Mouse (Mus musculus): ENCODE data around the gene Hivep1. TPM values are rescaled to one million over a fixed set of nuclear protein-coding genes. Genes with fewer than 3 reads are reported as not detected.

The Hivep1 gene
- total and polyA plus RNA-seq, 3 experiments, result 7.5 to 53.3 (median 24.9) TPM

- in situ Hi-C loops (cut with MboI; ENCODE audit: low pct_ligation_motif_present, low pct_unique_long_range_greater_than_20kb, low sequenced_read_pairs), result loop anchor here (10.0 kb wide), 1 partner anchor 95 kb away; no protein-coding TSS in a partner anchor
- Histone ChIP-seq H3K9me3 (replicated peaks; ENCODE audit: low read length) (no peaks in the 10 kb centered on the region), H3K4me1 (ENCODE audit: control insufficient read depth in 1 of 2, insufficient read depth in 2 of 2) (peaks cover 8 to 23% of the 10 kb centered on the region in 2 experiments), H3K27me3 (replicated peaks) (no peaks in the 10 kb centered on the region), H3K36me3 (replicated peaks in 1 of 2; ENCODE audit: control insufficient read depth in 1 of 2, insufficient read depth in 1 of 2, low read length in 1 of 2) (peaks cover 7 to 8% of the 10 kb centered on the region in 2 experiments), H3K9ac (ENCODE audit: insufficient read depth, low read depth) (peak overlapping the region; percentile 94), H3K79me2 (replicated peaks; ENCODE audit: control insufficient read depth, extremely low read depth, insufficient read depth, poor library complexity, severe bottlenecking) (peaks cover 26% of the 10 kb centered on the region), H3K27ac (ENCODE audit: insufficient read depth, low read depth) (no peak overlapping the region), H3K4me2 (ENCODE audit: insufficient read depth, low read depth, poor library complexity, severe bottlenecking) (peak overlapping the region; percentile 98; the same call in 1 of the 2 replicates), H3K4me3 (replicated peaks in 1 of 3; ENCODE audit: low read depth in 2 of 3, low read length in 2 of 3, poor library complexity in 1 of 3) (peak overlapping the region; percentile 61 to 93 (median 77))
- peak; percentile 37 for DNase-seq (ENCODE audit: extremely low read depth)
- TF ChIP-seq HCFC1 (IDR thresholded peaks at IDR 0.05; ENCODE audit: low read depth, low read length), result no peak
- TF ChIP-seq CHD1 (IDR thresholded peaks at IDR 0.05; ENCODE audit: low read depth, low read length), result peak; percentile 94; the same call in 1 of the 2 replicates
- no peak for TF ChIP-seq MXI1 (IDR thresholded peaks at IDR 0.05; ENCODE audit: low read depth, low read length)
- TF ChIP-seq CHD2 (IDR thresholded peaks at IDR 0.05; ENCODE audit: low read length), result 0 out of 2 replicates have a peak, but pooled peaks have one; percentile 26
- TF ChIP-seq E2F4 (IDR thresholded peaks at IDR 0.05; ENCODE audit: insufficient replicate concordance, low read depth, low read length), result no peak
- TF ChIP-seq ZNF384 (IDR thresholded peaks at IDR 0.05; ENCODE audit: low read depth, low read length), result no peak
- peak; percentile 28; the same call in 1 of the 2 replicates for TF ChIP-seq EP300 (IDR thresholded peaks at IDR 0.05; ENCODE audit: low read length)
- TF ChIP-seq SIN3A (IDR thresholded peaks at IDR 0.05; ENCODE audit: low read length), result no peak
- 0 out of 2 replicates have a peak, but pooled peaks have one; percentile 0 for TF ChIP-seq POLR2A (IDR thresholded peaks at IDR 0.05; ENCODE audit: low read depth, low read length)
- dilution Hi-C loops (cut with MboI; ENCODE audit: extremely low pct_ligation_motif_present, extremely low pct_unique_long_range_greater_than_20kb, low sequenced_read_pairs), result no loop called here
Measured at GRCm38 (mm10) chr13:42050160-42050559, 1.7 kb upstream of the Hivep1 start.

- H3K9ac ChIP-seq (ENCODE audit: insufficient read depth, low read depth), result peak overlapping the region; percentile 94
- dilution Hi-C loops (cut with MboI; ENCODE audit: extremely low pct_ligation_motif_present, extremely low pct_unique_long_range_greater_than_20kb, low sequenced_read_pairs), result no loop called here
- peak overlapping the region; percentile 47 to 77 (median 61) for H3K4me3 ChIP-seq (replicated peaks in 1 of 3; ENCODE audit: low read depth in 2 of 3, low read length in 2 of 3, poor library complexity in 1 of 3)
Measured at GRCm38 (mm10) chr13:42050880-42051201, 980 bp upstream of the Hivep1 start.

More at GRCm38 (mm10) chr13:42050880-42051201, 980 bp upstream of the Hivep1 start:
- TF ChIP-seq CHD1 (IDR thresholded peaks at IDR 0.05; ENCODE audit: low read depth, low read length), result peak; percentile 91
- no peak for TF ChIP-seq EP300 (IDR thresholded peaks at IDR 0.05; ENCODE audit: low read length)
- no peak for TF ChIP-seq MAFK (IDR thresholded peaks at IDR 0.05; ENCODE audit: insufficient replicate concordance, low read length)
- no peak for TF ChIP-seq MEF2A (IDR thresholded peaks at IDR 0.05; ENCODE audit: borderline replicate concordance, low read depth, low read length)
- no peak for TF ChIP-seq SMC3 (IDR thresholded peaks at IDR 0.05; ENCODE audit: low read depth, low read length)
- TF ChIP-seq USF2 (conservative IDR thresholded peaks at IDR 0.05; ENCODE audit: low read depth, low read length), result no peak
- TF ChIP-seq CTCF (conservative IDR thresholded peaks at IDR 0.05 in 1 of 2, IDR thresholded peaks at IDR 0.05 in 1 of 2; ENCODE audit: low read depth in 2 of 2, low read length in 2 of 2), result no peak
- TF ChIP-seq IRF4 (IDR thresholded peaks at IDR 0.05; ENCODE audit: low read depth, low read length), result no peak
- no peak for TF ChIP-seq JUN (IDR thresholded peaks at IDR 0.05; ENCODE audit: insufficient read depth, low read depth, low read length)
- TF ChIP-seq UBTF (IDR thresholded peaks at IDR 0.05; ENCODE audit: low read depth, low read length), result no peak
- TF ChIP-seq ZKSCAN1 (IDR thresholded peaks at IDR 0.05; ENCODE audit: borderline replicate concordance, low read depth, low read length), result no peak
- no peak for TF ChIP-seq ELF1 (IDR thresholded peaks at IDR 0.05; ENCODE audit: low read depth, low read length)
- TF ChIP-seq ETS1 (conservative IDR thresholded peaks at IDR 0.05; ENCODE audit: low read depth, low read length), result no peak
- TF ChIP-seq TCF12 (IDR thresholded peaks at IDR 0.05; ENCODE audit: low read depth, low read length), result no peak
- TF ChIP-seq RCOR1 (conservative IDR thresholded peaks at IDR 0.05; ENCODE audit: low read depth, low read length), result no peak
- 0 out of 2 replicates have a peak, but pooled peaks have one; percentile 26 for TF ChIP-seq NELFE (IDR thresholded peaks at IDR 0.05; ENCODE audit: low read depth, low read length)
- TF ChIP-seq TBP (conservative IDR thresholded peaks at IDR 0.05; ENCODE audit: low read depth, low read length), result 0 out of 2 replicates have a peak, but pooled peaks have one; percentile 50
- TF ChIP-seq RAD21 (IDR thresholded peaks at IDR 0.05; ENCODE audit: low read depth, low read length), result no peak
- Histone ChIP-seq H3K79me2 (replicated peaks; ENCODE audit: control insufficient read depth, extremely low read depth, insufficient read depth, poor library complexity, severe bottlenecking) (peaks cover 33% of the 10 kb centered on the region), H3K27me3 (replicated peaks) (no peaks in the 10 kb centered on the region), H3K4me1 (ENCODE audit: control insufficient read depth in 1 of 2, insufficient read depth in 2 of 2) (peaks cover 8 to 30% of the 10 kb centered on the region in 2 experiments), H3K9me3 (replicated peaks; ENCODE audit: low read length) (no peaks in the 10 kb centered on the region), H3K36me3 (replicated peaks in 1 of 2; ENCODE audit: control insufficient read depth in 1 of 2, insufficient read depth in 1 of 2, low read length in 1 of 2) (peaks cover 14 to 15% of the 10 kb centered on the region in 2 experiments), H3K4me2 (ENCODE audit: insufficient read depth, low read depth, poor library complexity, severe bottlenecking) (peak overlapping the region; percentile 98), H3K27ac (ENCODE audit: insufficient read depth, low read depth) (0 out of 2 replicates have a peak overlapping the region, but pooled peaks have one; percentile 38)
- in situ Hi-C loops (cut with MboI; ENCODE audit: low pct_ligation_motif_present, low pct_unique_long_range_greater_than_20kb, low sequenced_read_pairs), result loop anchor here (10.0 kb wide), 1 partner anchor 94 kb away; no protein-coding TSS in a partner anchor
- no peak for DNase-seq (ENCODE audit: extremely low read depth)

Measured in CH12.LX (cell line).